Mouse (Mus musculus): ENCODE data around the gene Selenov. TPM values are rescaled to one million over a fixed set of nuclear protein-coding genes. Genes with fewer than 3 reads are reported as not detected.

Selenov gene
- not detected in 4 replicates for total RNA-seq (2023; ENCODE audit: inconsistent age)

DNA sequence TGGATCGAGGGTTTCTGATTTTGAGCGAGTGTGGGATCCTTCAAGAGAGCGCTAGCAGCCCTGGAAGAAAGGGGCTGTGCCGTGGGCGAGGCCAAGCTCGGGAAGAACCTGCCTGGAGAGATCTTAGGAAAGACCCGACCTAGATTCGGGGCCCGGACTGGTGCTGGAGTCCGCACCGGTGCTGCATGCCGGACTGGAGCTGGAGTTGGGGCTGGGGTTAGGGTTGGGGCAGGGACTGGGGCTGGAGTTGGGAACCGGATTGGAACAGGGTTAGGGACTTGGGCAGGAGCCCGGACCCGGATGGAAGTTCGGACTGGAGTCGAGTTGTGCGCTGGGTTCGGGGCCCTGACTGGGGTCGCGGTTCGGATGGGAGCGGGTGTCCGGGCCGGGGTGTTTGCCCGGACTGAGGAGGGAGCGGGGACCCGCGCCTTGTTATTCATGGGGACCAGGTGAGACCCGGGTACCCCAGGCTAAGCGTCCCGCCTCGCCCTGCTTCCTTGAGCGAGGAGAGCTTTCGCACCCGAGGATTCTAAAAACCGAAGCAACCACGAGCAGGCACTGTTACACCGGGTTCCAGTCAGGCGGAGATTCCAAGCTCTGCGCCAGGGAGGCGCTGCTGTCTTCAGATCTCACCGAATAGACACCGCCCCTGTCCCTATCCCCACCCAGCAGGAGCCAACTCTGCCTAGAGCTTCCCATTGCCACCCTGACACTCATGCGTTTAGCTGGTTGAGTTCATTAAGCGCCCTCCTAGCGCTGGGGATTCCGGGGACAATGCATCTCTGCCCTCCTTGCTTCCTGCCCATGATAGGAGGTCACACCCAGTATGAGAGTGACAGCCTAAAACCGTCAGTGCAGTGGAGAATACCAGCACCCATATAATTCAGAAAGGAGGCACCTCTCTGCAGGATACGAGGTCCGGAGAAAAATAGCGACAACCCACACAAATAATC, at the start of gene Selenov:
TSS of gene Selenov (minus strand) at position 549 of the 953 bp plus-strand sequence.

DNA sequence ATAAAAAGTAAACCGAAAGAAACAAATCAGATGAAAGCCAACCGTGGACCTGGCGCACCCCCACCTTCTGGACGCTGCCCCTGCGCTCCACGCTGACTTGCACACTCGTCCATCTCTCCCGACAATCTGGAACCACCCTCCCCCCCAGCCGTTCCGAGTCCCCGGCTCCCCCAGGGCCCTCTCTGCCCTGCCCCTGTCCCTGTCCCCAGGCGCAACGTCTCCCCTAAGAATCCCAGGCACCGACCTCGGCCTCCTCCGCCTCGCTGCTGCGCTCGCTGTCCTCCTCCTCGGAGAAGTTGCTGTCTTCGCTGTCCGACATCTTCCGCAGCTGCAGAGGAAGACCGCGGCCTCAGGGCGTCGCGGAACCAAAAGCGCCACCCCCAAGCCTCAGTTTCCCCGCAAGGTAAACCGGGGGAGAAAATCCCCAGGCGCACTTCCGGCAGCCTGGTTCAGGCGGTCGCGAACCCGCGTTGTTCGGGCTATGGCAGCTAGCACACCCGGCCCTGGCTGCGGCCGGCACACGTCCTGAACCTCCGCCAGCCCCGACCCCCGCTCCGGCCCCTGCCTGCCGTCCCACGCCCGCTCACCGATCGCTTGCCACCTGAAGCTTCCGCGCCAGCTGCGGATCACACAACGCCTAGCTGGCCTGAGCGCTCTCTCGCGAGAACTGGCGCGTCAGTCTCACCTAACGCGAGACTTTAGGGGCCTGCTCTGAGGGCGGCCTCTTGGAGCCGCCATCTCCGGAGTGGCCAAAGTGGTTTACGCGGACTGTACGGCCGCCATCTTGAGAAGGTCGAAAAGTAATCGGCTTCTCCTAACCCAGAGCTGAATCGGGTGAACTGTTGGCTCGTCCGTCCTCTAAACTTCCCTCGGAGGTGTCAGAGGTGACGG, 47.4 kb upstream of the Selenov start, which contains the start of gene Supt5:
TSS of gene Supt5 (minus strand) at position 639 of the 891 bp plus-strand sequence.

DNA sequence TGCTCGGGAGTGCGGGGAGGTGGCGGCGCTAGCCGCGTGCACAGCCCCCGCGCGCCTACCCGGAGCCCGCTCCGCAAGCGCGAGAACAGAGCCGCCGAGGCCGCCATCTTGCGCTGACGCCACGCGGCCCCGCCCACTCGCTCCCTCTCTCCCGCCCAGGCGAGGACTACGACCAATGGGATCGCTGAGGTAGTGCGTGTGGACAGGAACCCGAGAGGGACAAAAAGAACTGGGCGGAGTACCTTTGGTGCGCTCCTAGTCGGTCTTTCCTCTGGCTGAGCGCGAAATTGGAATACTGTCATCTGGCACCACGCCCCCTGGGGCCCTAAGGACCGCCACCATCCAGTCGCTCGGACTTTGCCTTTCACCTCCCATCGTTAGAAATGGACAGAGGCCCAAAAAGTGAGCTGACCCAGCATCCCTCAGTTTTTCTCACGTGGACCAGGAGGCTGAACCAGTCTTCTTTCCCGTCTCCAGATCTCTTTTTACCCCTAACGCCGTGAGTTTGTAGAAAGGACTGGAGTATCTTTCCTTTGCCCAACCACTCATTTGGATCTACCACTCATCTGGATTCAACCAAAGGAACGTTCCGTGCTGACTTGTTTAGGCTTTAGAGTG, 21.0 kb upstream of the Selenov start, which contains the start of gene Timm50:
TSS of gene Timm50 (minus strand) at position 147 of the 618 bp plus-strand sequence.

DNA sequence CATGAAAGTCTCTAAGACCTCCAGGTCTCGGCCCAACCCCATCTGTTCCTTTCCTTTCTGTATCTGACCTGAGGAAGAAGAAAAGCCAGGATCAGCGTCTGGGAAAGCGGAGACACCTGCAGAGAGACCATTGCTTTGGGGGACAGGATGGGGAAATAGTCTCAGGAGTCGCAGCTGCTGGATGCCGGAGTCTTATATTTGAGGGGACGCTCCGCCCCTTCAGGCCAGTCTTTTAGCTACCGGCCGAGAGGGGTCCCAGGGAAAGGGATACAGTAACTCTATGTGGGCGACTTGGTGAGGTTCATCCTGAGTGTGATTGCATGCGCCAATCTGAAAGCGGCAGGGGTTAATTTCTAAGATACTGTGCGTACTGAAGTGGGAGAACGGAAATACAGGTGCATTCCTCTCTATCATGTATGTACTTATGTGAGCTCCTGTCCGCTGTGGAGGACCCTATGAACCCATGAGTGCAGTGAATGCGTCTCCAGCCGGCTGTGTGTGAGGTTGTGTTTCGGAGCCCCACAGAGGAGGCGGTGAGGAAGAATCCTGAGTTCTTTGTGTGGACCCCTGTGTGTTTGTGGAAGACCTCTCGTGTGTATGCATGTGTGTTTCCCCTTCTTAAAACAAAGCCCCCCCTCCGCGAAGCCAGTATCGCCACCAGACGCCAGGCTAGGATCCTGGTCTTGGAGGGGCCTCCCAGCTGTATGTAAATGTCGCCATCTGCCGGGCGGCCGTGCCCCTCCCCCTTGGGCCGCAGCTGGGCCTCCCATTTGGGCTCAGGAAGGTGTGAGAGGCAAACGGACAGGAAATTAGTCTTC, 10.8 kb upstream of the Selenov start, which contains the start of gene Dll3:
TSS of gene Dll3 (minus strand) at position 623 of the 818 bp plus-strand sequence.

DNA sequence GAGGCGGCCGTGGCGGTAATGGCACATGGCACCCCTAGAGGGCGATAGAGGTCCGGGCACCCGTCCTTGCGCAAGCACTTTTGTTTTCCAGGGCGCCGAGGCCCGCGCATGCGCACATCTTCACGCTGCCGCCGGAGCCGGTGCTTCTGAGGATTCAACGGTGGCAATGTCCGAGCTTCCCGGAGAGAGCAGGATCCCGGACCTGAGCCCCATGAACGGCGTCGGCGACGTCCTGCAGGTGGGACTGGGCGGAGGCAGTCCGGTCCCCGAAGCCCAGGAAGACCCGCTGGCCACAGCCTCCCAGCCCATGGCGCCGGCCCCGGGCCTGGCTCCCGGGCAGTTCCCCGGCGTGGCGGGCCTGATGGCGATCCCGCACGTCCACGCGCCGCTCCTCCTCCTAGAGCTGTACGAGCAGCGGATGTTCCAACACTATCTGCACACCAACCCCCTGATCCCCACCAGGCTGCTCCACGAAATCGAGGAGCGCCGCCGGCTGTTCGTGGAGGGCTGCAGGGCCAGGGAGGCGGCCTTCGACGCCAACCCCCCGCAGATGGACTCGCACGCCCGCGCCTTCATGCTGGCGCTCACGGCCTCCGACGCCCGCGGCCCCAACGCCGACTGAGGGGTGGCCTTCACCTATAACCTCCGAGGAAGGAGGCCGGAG, 13.2 kb downstream of the Selenov start, which contains the start of gene Eid2b:
TSS of gene Eid2b (plus strand) at position 125 of the 664 bp plus-strand sequence.

DNA sequence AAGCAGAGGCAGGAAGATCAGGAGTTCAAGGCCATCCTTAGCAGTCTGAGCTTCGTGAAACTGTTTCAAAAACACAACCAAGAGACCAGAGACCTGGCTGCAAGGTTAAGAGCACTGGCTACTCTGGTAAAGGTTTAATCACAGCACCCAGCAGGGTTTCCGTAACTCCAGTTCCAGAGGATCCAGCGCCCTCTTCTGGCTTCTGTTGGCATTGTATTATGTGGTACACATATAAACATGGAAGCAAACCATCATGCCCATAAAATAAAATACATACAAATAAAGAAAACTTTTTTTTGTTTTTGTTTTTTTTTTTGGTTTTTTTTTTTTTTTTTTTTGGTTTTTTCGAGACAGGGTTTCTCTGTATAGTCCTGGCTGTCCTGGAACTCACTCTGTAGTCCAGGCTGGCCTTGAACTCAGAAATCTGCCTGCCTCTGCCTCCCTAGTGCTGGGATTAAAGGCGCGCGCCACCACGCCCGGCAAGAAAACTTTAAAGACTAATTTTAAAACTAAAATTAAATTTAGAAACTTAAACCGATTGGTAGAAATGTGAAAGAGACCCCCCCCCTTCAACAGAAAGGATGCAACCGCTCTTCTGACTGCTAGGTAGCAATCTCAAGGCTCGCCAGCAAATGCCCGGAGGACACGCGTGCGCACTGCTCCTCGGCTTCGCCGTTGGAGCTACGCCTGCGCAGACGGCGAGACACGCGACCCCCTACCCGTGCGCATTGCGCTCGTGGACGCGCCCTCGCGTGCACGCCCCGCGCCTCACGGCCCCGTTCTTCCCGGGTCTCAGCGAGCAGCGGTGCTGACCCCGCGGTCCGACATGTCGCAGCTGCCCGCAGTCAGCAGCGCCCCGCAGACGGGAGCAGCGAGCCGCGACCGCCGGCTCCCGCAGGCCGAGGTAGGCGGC, 23.6 kb downstream of the Selenov start, which contains the start of gene Eid2:
TSS of gene Eid2 (plus strand) at position 753 of the 913 bp plus-strand sequence.

Other genes starting within 250 kb of the Selenov start
- gene Psmc4, start 241.1 kb downstream of the Selenov start, total RNA-seq (2023; ENCODE audit: inconsistent age), result 110 to 133 TPM (median 123 TPM) in 4 replicates
- not detected in 4 replicates for gene Fcgbp, start 219.9 kb downstream of the Selenov start, total RNA-seq (2023; ENCODE audit: inconsistent age)
- gene 9530053A07Rik, start 161.7 kb downstream of the Selenov start, total RNA-seq (2023; ENCODE audit: inconsistent age), result not detected in 4 replicates
- gene Fbl, start 121.5 kb downstream of the Selenov start, total RNA-seq (2023; ENCODE audit: inconsistent age), result 234 to 240 TPM (median 237 TPM) in 4 replicates
- gene Dyrk1b, start 111.7 kb downstream of the Selenov start, total RNA-seq (2023; ENCODE audit: inconsistent age), result 20.5 to 23.5 TPM (median 21.3 TPM) in 4 replicates
- 1.1 to 1.7 TPM (median 1.2 TPM) in 4 replicates for gene Eid2, start 23.3 kb downstream of the Selenov start, total RNA-seq (2023; ENCODE audit: inconsistent age)
- gene Eid2b, start 13.4 kb downstream of the Selenov start, total RNA-seq (2023; ENCODE audit: inconsistent age), result 2.6 to 4.1 TPM (median 3.5 TPM) in 4 replicates
- gene Dll3, start 11.1 kb upstream of the Selenov start, total RNA-seq (2023; ENCODE audit: inconsistent age), result not detected in 4 replicates
- 38.7 to 46.9 TPM (median 40.5 TPM) in 4 replicates for gene Timm50, start 20.9 kb upstream of the Selenov start, total RNA-seq (2023; ENCODE audit: inconsistent age)
- gene Supt5, start 47.6 kb upstream of the Selenov start, total RNA-seq (2023; ENCODE audit: inconsistent age), result 158 to 171 TPM (median 163 TPM) in 4 replicates
- 3,144 to 3,281 TPM (median 3,251 TPM) in 4 replicates for gene Rps16, start 59.5 kb upstream of the Selenov start, total RNA-seq (2023; ENCODE audit: inconsistent age)
- 130 to 140 TPM (median 135 TPM) in 4 replicates for gene Plekhg2, start 81.4 kb upstream of the Selenov start, total RNA-seq (2023; ENCODE audit: inconsistent age)
- 825 to 993 TPM (median 925 TPM) in 4 replicates for gene Zfp36, start 89.1 kb upstream of the Selenov start, total RNA-seq (2023; ENCODE audit: inconsistent age)
- gene Med29, start 101.5 kb upstream of the Selenov start, total RNA-seq (2023; ENCODE audit: inconsistent age), result 14.1 to 19.0 TPM (median 15.8 TPM) in 4 replicates
- gene Paf1, start 101.8 kb upstream of the Selenov start, total RNA-seq (2023; ENCODE audit: inconsistent age), result 151 to 162 TPM (median 156 TPM) in 4 replicates
- gene Gmfg, start 146.3 kb upstream of the Selenov start, total RNA-seq (2023; ENCODE audit: inconsistent age), result 241 to 264 TPM (median 247 TPM) in 4 replicates
- gene Lrfn1, start 160.8 kb upstream of the Selenov start, total RNA-seq (2023; ENCODE audit: inconsistent age), result 0.93 to 1.6 TPM (median 1.2 TPM) in 4 replicates
- not detected in 4 replicates for gene Ifnl2, start 219.3 kb upstream of the Selenov start, total RNA-seq (2023; ENCODE audit: inconsistent age)
- gene Ifnl3, start 231.7 kb upstream of the Selenov start, total RNA-seq (2023; ENCODE audit: inconsistent age), result not detected in 4 replicates
- gene Sycn, start 249.7 kb upstream of the Selenov start, total RNA-seq (2023; ENCODE audit: inconsistent age), result not detected in 4 replicates

All from B cell, adult (primary cell).